Comparison of ENCODE assay signal across 8 mouse cellular contexts in the genomic region with DNA sequence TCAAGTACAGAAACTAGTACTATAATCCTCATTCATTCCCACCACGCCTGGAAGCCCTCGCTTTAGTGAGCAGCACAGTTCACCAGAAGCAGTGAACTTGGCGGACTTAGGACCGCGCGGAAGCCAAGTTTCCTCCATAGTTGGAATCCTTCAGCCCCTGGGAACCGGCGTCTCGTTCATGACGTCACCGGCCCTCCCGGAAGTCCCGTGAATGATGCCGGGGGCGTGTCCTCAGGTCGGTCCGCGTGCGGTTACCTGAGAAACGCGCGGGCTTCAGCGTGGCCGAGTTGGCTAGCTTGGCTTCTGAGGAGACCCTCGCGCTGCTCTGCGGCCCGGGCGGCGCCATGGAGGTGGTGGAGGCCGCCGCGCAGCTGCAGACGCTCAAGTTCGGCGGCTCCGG. TPM values are rescaled to one million over a fixed set of nuclear protein-coding genes. Genes with fewer than 3 reads are reported as not detected.
A peak's percentile ranks its signal among the peaks of the same experiment; 100 is the strongest.
DNase-seq lines count a peak whose midpoint lies in the region; ATAC-seq lines count a peak whose summit lies in the region.

A gene (plus strand): TSS at position 195 of the 400 bp plus-strand sequence.

- peak; percentile 96 for DNase-seq in CD4-positive, CD25-positive, alpha-beta regulatory T cell, adult 2 months (ENCODE audit: low read depth, low spot score)
- DNase-seq in fat pad, adult 2 months (ENCODE audit: extremely low read depth, low read depth, low spot score) = peak; percentile 51
- DNase-seq in kidney, postnatal 10 days = peak; percentile 97
- peak; percentile 89 to 90 for DNase-seq in natural killer cell, adult 2 months (ENCODE audit: low spot score in 2 of 2)

- no peak within 1 kb of the TSS for H3K27ac ChIP-seq in brown adipose tissue, adult 24 weeks (replicated peaks; ENCODE audit: low read depth, low read length)
- peak within 1 kb of the TSS; percentile 30; the same call in 1 of the 2 replicates for H3K27ac ChIP-seq in heart, embryonic 13.5 days (replicated peaks)
- H3K27ac ChIP-seq in liver, embryonic 12.5 days = peak within 1 kb of the TSS; percentile 69
- H3K27ac ChIP-seq in stomach, embryonic 15.5 days = no peak within 1 kb of the TSS; the same call in 1 of the 2 replicates

- ATAC-seq in heart, embryonic 13.5 days (ENCODE audit: extremely low read depth, insufficient number of reproducible peaks, low FRiP score, low TSS enrichment) = peak; percentile 88
- peak; percentile 92 for ATAC-seq in liver, embryonic 12.5 days
- peak; percentile 95 for ATAC-seq in stomach, embryonic 15.5 days (ENCODE audit: insufficient read depth, low FRiP score, low read depth)

- H3K9me3 ChIP-seq in heart, embryonic 13.5 days = no peaks in the 10 kb centered on the region
- H3K9me3 ChIP-seq in liver, embryonic 12.5 days (replicated peaks) = no peaks in the 10 kb centered on the region
- no peaks in the 10 kb centered on the region for H3K9me3 ChIP-seq in stomach, embryonic 15.5 days

- H3K27me3 ChIP-seq in heart, embryonic 13.5 days (replicated peaks) = no peaks in the 10 kb centered on the region
- no peaks in the 10 kb centered on the region for H3K27me3 ChIP-seq in liver, embryonic 12.5 days (replicated peaks)
- no peaks in the 10 kb centered on the region for H3K27me3 ChIP-seq in stomach, embryonic 15.5 days (replicated peaks)

- peak within 1 kb of the TSS; percentile 94 for H3K9ac ChIP-seq in heart, embryonic 13.5 days
- peak within 1 kb of the TSS; percentile 87 for H3K9ac ChIP-seq in liver, embryonic 12.5 days
- peak within 1 kb of the TSS; percentile 63 for H3K9ac ChIP-seq in stomach, embryonic 15.5 days

- peak within 1 kb of the TSS; percentile 89 for H3K4me3 ChIP-seq in brown adipose tissue, adult 24 weeks (ENCODE audit: insufficient read depth, low read depth, low read length)
- peak within 1 kb of the TSS; percentile 60 for H3K4me3 ChIP-seq in heart, embryonic 13.5 days
- H3K4me3 ChIP-seq in liver, embryonic 12.5 days = peak within 1 kb of the TSS; percentile 85
- H3K4me3 ChIP-seq in stomach, embryonic 15.5 days (replicated peaks) = peak within 1 kb of the TSS; percentile 82

- H3K4me2 ChIP-seq in heart, embryonic 13.5 days = peak within 1 kb of the TSS; percentile 83
- H3K4me2 ChIP-seq in liver, embryonic 12.5 days = peak within 1 kb of the TSS; percentile 95
- H3K4me2 ChIP-seq in stomach, embryonic 15.5 days = peak within 1 kb of the TSS; percentile 87

- no peaks in the 10 kb centered on the region; the same call in 1 of the 2 replicates for H3K4me1 ChIP-seq in brown adipose tissue, adult 24 weeks (ENCODE audit: control insufficient read depth, insufficient read depth, insufficient read length, low read length)
- H3K4me1 ChIP-seq in heart, embryonic 13.5 days = peaks cover 17% of the 10 kb centered on the region
- peaks cover 22% of the 10 kb centered on the region for H3K4me1 ChIP-seq in liver, embryonic 12.5 days
- H3K4me1 ChIP-seq in stomach, embryonic 15.5 days = 0 out of 2 replicates have a peak, but pooled peaks cover 4% of the 10 kb centered on the region

- under 1% methylated on average over 37 of the region's 37 CpGs for WGBS in heart, embryonic 13.5 days
- under 1% methylated on average over 37 of the region's 37 CpGs for WGBS in liver, embryonic 12.5 days (ENCODE audit: insufficient replicate concordance)
- under 1% methylated on average over 37 of the region's 37 CpGs for WGBS in stomach, embryonic 15.5 days

- H3K36me3 ChIP-seq in heart, embryonic 13.5 days = 0 out of 2 replicates have a peak, but pooled peaks cover 6% of the 10 kb centered on the region
- H3K36me3 ChIP-seq in liver, embryonic 12.5 days = peaks cover 9% of the 10 kb centered on the region
- no peaks in the 10 kb centered on the region for H3K36me3 ChIP-seq in stomach, embryonic 15.5 days

RNA-seq across cellular contexts. Expression of the gene that starts here (rescaled TPM):
- 4.8 and 5.9 TPM in 2 replicates for polyA plus RNA-seq in brown adipose tissue, adult 24 weeks (2012; ENCODE audit: insufficient read depth, insufficient read length, missing spikeins)
- polyA plus RNA-seq in heart, embryonic 13.5 days (2015; fragmentation: Nextera tagmentation; extraction: Ambion mirVana) = 1.8 and 2.4 TPM in 2 replicates
- 3.8 and 4.4 TPM in 2 replicates for polyA plus RNA-seq in liver, embryonic 12.5 days (2016; fragmentation: Nextera tagmentation; extraction: Ambion mirVana)
- polyA plus RNA-seq in stomach, embryonic 15.5 days (2015; fragmentation: Nextera tagmentation; extraction: Ambion mirVana) = 3.9 and 4.0 TPM in 2 replicates

Comparison
In these comparisons a context has a peak if more than half of its experiments do, and no peak if none do; other contexts are left out.
1. H3K27ac ChIP-seq: peak in heart, embryonic 13.5 days (single experiment) and liver, embryonic 12.5 days (single experiment); none in brown adipose tissue, adult 24 weeks (single experiment) and stomach, embryonic 15.5 days (single experiment).
2. Peak in every context shown above with its lines, with median percentiles within 50 percentile points of each other: DNase-seq, H3K4me3 ChIP-seq, ATAC-seq, H3K4me2 ChIP-seq and H3K9ac ChIP-seq.